Mouse (Mus musculus) kidney, adult 2 months (tissue): ENCODE results near the gene Cnppd1.

Experiments
- CTCF ChIP-seq: fragments of 200-500 bp; conservative IDR thresholded peaks from 2 replicates; pipeline ENCODE4 v1.5.1; 2011; ENCODE audit warnings: low read depth, mild to moderate bottlenecking, control low read depth, low read length, moderate library complexity, mixed read lengths; ENCODE audit not compliant: insufficient read depth, insufficient read length
- POLR2A ChIP-seq: fragments of 200-500 bp; IDR thresholded peaks from one replicate; pipeline ENCODE4 v1.6.1; 2011; ENCODE audit warnings: low read depth, low read length, control low read depth

GRCm38 (mm10) chr1:75191258-75191621 lies 48.7 kb upstream of the Cnppd1 start:
- no peak for TF ChIP-seq POLR2A
- TF ChIP-seq CTCF, result no peak
